Mouse (Mus musculus): ENCODE results near the gene Lgmn.

Lgmn gene

GRCm38 (mm10) chr12:102345031-102345815 is 94.4 kb downstream of the Lgmn start:
- no peak for DNase-seq

Measured in kidney, adult 11 months (tissue).